Mouse (Mus musculus): Measurements from ENCODE around the gene Clta. TPM values are rescaled to one million over a fixed set of nuclear protein-coding genes. Genes with fewer than 3 reads are reported as not detected.

The Clta gene
- total RNA-seq, 1 experiment from 2014 or later: 367 TPM

DNA sequence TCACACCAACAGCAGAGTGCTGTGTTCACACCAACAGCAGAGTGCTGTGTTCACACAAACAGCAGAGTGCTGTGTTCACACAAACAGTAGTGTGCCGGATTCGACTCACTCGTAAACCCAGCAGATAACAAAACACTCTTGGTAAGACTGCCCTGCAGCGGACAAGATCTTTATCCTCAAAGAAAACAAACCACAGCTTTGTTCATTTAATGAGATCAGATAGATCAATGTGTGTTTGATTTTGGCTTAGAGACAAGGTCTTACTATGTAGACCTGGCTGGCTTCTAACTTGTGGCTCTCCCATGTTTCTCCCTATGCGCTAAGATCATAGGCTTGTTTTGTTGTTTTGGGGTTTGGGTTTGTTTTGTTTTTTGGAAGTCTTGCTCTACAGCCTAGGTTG, 41.8 kb downstream of the Clta start:
- ATAC-seq (replicated peaks in 1 of 2; ENCODE audit: insufficient read depth in 1 of 2, low FRiP score in 2 of 2, low TSS enrichment in 1 of 2, low read depth in 1 of 2, poor library complexity in 2 of 2, severe bottlenecking in 2 of 2): no peak

DNA sequence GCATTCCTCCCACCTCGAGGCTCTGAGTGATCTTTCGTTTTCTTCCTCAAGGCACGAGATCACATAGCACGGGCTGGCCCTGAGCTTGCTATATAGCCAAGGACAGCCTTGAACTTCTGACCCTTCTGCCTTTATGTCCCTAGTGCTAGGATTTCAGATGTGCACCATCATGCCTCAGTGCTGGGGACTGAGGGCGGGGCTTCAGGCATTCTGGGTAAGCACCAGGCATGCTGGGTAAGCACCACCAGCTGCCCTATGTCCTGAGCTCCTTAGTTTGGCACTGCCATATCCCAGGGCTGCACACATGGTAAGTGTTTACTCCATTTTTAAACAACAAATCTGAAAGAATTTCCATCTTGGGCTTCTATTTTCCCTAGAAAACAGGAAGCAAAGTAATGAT, 45.6 kb downstream of the Clta start:
- no peak for ATAC-seq (replicated peaks in 1 of 2; ENCODE audit: insufficient read depth in 1 of 2, low FRiP score in 2 of 2, low TSS enrichment in 1 of 2, low read depth in 1 of 2, poor library complexity in 2 of 2, severe bottlenecking in 2 of 2)

DNA sequence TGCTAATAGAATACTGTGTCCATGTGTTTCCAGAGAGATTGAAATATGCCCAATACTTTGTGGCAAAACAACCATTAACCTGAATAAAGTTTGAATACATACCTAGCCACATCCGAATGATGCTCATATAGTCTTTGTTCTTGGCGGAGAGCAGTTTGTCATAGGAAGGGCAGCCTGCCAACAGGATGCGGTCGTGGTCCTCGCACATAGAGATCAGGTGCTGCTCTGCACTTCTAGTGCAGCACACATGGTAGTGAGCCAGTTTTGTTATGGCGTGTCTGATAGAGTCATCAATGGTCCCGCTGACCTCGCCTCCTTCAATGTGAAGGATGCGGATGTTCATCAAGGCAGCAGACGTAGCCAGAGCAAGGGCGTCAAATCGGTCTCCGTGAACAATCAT, 55.4 kb downstream of the Clta start:
- no peak for ATAC-seq (replicated peaks in 1 of 2; ENCODE audit: insufficient read depth in 1 of 2, low FRiP score in 2 of 2, low TSS enrichment in 1 of 2, low read depth in 1 of 2, poor library complexity in 2 of 2, severe bottlenecking in 2 of 2)

DNA sequence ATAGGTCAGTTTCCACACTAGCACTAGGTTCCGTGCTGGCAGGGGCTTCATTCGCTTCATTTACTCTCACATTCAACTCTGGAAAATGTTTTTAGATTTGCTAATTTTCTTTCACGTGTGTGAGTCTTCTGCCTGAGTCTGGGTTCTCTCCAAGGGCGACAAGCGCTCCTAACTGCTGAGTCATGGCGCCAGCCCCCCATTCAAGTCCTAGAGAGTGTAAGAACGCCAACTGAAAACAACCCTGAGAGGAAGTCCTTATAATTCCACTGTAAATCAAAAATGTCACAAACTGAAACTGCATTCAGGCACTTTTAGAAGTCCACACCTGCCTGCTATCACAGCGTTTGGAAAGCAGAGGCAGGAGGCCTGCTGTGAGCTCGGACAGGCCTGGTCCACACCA, 57.8 kb downstream of the Clta start:
- peak; percentile 66 to 72 for ATAC-seq (replicated peaks in 1 of 2; ENCODE audit: insufficient read depth in 1 of 2, low FRiP score in 2 of 2, low TSS enrichment in 1 of 2, low read depth in 1 of 2, poor library complexity in 2 of 2, severe bottlenecking in 2 of 2)

DNA sequence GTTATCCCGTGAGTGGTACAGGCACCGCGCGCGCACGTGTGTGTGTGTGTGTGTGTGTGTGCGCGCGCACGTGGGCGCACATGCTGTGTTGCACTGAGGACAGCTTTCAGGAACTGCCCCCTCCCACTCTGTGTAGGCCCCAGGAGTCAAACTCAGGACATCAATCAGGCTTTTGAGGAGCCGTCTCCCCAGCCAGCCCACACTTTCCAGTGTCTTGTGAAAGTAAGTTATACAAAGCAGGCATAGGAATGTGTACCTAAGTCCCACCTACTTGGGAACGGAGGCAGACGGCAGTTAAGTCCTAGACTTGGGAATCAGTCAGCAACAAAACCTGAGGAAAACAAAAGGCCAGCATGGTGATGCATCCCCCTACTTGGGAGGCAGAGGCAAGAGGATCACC, 58.6 kb downstream of the Clta start:
- ATAC-seq (replicated peaks in 1 of 2; ENCODE audit: insufficient read depth in 1 of 2, low FRiP score in 2 of 2, low TSS enrichment in 1 of 2, low read depth in 1 of 2, poor library complexity in 2 of 2, severe bottlenecking in 2 of 2): 0 out of 4 replicates have a peak, but pooled peaks of 1 of the 2 experiments have one; percentile 8

DNA sequence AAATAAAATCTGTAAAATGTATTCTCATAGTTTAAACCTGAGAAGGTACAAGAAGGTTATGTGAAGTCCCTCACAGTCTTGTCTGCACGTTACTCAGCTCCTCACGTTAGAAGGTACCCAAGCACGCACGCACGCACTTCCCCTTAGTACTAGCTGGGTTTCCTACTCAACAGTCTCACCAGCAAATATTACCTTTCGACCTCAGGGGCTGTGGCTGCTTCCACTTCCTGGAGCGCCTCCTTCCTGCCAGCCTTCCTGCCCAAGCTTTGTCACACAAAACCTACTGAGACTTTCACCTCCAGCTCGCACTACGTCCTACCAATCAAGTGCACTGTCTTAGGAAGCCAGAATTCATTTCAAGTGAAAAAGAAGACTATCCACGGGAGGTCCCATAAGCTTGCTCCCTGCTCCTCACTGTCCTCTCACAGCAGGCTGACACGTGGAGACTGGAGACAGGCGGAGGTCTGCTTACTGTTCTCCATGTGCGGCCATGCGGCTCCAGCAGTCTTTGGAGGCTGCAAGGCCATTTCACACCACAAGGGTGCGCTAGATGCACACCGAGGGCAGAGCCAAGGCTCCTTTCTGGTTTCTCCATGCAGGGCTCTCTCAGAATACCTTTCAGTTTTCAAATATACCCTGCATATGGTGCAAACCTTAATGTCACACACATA, 61.2 kb downstream of the Clta start:
- ATAC-seq (replicated peaks in 1 of 2; ENCODE audit: insufficient read depth in 1 of 2, low FRiP score in 2 of 2, low TSS enrichment in 1 of 2, low read depth in 1 of 2, poor library complexity in 2 of 2, severe bottlenecking in 2 of 2): peak; percentile 84 to 89

DNA sequence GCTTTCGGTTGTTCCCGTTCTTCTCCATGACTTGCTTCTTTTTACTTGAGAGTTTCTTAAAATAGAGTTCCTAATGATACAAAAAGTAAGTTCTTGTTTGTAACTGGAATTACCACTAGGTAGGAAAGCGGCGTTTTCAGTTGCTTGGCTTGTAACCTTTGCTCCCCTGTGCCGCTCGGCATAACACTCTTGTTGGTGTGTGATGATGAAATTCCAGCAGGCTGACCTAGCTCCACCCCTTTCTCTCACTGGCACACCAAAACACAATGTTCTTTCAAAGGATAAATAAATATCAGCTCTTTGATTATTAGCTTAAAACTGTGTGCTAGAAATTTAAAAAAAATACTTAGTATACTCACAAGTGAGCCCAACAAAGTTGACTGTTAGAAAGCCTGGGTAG, 62.6 kb downstream of the Clta start:
- no peak for ATAC-seq (replicated peaks in 1 of 2; ENCODE audit: insufficient read depth in 1 of 2, low FRiP score in 2 of 2, low TSS enrichment in 1 of 2, low read depth in 1 of 2, poor library complexity in 2 of 2, severe bottlenecking in 2 of 2)

DNA sequence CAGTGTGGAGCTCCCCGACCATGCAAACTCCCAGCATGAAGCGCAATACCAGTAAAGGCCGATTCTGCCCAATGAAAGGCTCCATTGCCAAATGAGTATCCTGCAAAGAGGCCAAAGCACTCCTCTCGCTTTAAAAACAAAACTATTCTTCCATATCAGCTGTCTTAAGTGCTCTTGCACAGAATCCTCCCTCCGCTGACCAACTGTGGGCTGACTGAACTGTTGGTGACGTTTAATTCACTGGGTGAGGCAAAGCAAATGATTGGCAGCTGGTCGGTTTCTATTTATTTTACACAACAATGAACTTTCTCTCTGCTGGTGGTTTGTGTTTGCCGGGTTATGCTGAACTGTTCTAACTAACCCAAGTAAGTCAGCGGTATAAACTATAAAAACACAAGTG, 64.5 kb downstream of the Clta start:
- no peak for ATAC-seq (replicated peaks in 1 of 2; ENCODE audit: insufficient read depth in 1 of 2, low FRiP score in 2 of 2, low TSS enrichment in 1 of 2, low read depth in 1 of 2, poor library complexity in 2 of 2, severe bottlenecking in 2 of 2)

DNA sequence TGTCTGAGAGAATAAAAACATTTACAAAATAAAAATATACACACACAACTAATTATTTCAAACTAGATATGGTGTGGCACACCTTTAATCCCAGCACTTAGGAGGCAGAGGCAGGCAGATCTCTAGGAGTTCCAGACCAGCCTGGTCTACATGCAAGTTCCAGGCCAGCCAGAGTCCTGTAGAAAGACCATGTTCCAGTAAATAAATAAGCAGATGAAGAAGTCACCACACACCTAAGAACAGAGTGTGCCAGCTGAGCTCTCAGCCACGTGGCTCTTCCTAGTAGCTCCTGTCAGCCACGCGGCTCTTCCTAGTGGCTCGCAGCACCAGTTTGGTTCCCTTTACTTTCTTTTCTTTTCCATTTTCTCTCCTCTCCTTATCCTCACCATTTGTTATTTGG, 65.2 kb downstream of the Clta start:
- ATAC-seq (replicated peaks in 1 of 2; ENCODE audit: insufficient read depth in 1 of 2, low FRiP score in 2 of 2, low TSS enrichment in 1 of 2, low read depth in 1 of 2, poor library complexity in 2 of 2, severe bottlenecking in 2 of 2): no peak

DNA sequence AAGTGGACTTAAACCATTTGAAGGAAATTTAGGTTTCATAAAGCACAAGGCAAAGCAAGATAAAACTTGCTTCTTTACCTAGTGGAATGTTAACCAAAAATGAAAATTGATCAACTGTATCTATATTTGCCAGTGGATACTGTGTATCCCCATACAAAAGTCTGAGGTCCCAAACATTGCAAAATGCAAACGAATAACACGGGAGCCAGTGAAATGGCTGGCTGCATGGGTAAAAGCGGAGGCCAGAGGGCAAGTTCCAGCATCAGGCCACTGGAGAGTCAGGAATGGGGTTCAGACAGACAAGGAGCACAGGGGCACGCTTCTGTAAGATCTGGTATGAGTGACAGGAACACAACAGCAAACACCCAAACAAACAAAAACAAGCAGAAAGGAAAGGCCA, 66.4 kb downstream of the Clta start:
- no peak for ATAC-seq (replicated peaks in 1 of 2; ENCODE audit: insufficient read depth in 1 of 2, low FRiP score in 2 of 2, low TSS enrichment in 1 of 2, low read depth in 1 of 2, poor library complexity in 2 of 2, severe bottlenecking in 2 of 2)

DNA sequence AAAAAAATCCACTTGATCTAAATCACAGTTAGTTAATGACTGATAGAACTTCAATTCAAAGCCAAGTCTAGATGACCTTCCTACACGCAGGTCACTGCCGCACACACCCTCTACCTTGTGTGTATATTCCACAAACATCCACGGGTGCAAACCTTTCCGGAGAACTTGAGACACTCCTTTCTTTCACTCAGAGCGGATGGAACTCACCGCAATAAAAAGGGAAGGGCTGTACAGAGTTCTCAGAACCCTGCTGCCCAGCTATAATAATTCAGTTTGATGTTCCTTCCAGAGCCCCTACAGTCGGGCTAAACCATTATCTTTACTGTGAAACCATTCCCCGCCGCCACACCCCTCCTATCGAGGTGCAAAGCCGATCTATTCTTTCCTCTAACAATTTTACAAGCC, 67.5 kb downstream of the Clta start:
- ATAC-seq (replicated peaks in 1 of 2; ENCODE audit: insufficient read depth in 1 of 2, low FRiP score in 2 of 2, low TSS enrichment in 1 of 2, low read depth in 1 of 2, poor library complexity in 2 of 2, severe bottlenecking in 2 of 2): peak; percentile 17 to 33; a peak in 3 of 4 replicates

DNA sequence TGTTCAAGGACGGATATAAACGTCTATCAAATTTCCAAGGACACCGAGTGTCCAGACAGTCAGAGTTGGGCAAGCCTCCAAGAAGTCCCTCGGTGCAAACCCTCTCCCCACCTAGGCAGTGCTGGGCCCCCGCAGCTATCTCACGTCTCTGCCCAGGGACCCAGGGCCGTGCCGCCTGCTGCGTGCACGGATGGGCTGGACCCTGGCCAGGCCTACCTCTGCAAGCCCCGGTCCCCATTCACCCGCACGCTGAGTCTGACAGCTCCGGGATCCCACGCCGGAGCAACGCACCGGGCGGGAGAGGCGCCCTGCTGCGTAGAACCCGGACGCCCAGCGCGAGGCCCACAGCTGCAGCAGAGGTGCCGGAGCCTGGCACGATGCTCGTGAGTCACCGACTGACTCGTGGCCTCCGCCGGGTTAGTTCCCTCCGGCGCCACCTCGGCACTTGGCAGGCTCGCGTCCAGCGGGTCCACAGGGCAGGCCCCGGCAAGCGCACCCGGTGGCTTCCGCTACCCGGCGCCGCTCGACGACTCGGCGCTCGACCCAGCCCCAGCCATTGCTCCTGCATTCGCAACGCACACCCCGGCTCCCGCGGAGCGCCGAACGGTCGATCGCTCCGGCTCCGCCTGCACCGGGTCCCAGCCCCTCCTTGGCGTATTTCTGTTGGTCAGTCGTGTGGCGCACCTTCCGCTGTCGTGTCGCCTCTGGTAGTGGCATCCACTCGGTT, 68.1 kb downstream of the Clta start:
- peak; percentile 91 to 94 for ATAC-seq (replicated peaks in 1 of 2; ENCODE audit: insufficient read depth in 1 of 2, low FRiP score in 2 of 2, low TSS enrichment in 1 of 2, low read depth in 1 of 2, poor library complexity in 2 of 2, severe bottlenecking in 2 of 2)

DNA sequence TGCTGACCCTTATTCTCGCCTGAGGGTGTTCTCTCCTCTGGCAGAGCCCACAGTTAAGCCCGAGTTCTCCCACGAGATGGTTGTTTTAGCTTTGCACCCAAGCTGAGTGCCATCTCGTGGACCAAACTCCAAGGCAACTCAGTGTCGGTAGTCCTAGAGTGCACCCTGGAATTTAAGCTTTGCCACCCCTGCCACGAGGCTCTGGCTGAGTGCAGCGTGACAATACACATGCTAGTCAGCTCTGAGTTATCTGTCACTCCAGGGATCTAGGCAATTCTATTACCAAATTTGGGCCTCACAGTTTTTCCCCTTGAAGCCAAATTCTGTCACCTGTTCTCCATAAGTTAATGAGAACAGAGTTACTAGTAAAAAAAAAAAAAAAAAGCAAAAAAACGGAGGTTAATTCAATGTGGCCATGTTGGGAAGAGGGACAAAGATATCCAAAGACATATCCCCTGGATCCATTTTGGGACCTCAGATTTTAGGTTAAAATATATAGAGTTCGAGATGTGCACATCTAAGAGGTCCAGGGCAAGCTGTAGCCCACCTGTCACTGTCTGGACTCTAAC, 68.7 kb downstream of the Clta start:
- peak; percentile 60 to 66 for ATAC-seq (replicated peaks in 1 of 2; ENCODE audit: insufficient read depth in 1 of 2, low FRiP score in 2 of 2, low TSS enrichment in 1 of 2, low read depth in 1 of 2, poor library complexity in 2 of 2, severe bottlenecking in 2 of 2)

DNA sequence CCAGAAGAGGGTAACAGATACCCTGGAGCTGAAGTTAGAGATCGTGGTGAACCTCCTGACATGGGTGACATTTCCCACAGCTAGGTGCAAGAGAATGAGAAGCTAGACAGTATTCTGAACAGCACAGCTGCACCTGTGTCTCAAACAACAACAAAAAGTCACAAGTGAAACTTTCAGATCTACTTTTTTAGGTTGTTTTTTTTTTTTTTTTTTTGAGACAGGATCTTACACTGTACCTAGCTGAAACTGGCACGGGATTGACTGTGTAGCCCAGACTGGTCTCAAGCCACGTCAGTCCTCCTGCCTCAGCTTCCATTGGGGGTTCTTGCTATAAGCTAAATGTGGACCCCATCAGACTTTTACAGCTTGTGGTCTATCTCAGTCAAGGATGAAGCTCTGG, 69.5 kb downstream of the Clta start:
- no peak for ATAC-seq (replicated peaks in 1 of 2; ENCODE audit: insufficient read depth in 1 of 2, low FRiP score in 2 of 2, low TSS enrichment in 1 of 2, low read depth in 1 of 2, poor library complexity in 2 of 2, severe bottlenecking in 2 of 2)

DNA sequence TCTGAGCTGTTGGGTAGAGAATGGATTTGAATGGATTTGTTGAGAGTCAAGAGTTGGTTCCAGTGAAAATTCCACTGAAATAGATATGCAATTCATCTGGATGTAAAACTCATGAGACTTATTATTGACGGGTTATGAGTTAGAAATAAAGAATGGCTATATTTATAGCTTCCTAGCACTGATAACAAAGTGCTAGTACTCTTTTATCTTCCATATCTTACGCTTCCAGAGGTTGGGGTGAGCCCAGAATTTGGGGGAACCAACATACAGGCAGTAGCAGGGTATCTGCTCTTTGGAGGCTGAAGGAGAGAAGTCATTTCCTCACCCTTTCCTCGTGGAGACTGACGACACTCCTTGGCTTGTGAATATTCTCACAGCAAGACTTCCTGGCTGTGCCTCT, 70.2 kb downstream of the Clta start:
- no peak for ATAC-seq (replicated peaks in 1 of 2; ENCODE audit: insufficient read depth in 1 of 2, low FRiP score in 2 of 2, low TSS enrichment in 1 of 2, low read depth in 1 of 2, poor library complexity in 2 of 2, severe bottlenecking in 2 of 2)

DNA sequence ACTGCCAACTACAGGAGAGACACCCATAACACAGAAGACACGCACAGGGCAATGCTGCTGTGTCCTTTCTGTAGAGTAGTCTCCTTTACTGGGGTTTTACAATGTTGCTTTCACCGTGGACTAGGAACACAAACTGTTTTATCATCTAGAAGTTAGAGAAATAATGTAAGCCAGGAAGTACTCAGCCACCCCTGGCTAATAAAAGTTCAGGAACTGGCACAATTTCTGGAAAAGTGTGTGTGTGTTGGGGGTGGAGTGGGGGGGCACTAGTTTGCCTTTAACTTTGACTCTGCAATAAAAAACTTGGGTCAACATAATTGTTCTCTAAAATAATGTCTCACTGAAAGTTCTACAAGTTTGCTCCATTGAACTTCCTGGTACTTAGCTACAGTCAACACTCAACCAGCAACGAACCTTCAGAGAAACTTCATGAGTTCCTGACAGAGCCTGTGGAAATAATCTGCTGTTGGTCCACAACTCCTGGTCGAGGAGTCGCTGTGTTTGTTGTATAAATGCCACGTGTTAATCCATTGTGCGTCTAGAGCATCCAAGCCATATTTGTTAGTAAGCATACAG, 74.2 kb downstream of the Clta start:
- ATAC-seq (replicated peaks in 1 of 2; ENCODE audit: insufficient read depth in 1 of 2, low FRiP score in 2 of 2, low TSS enrichment in 1 of 2, low read depth in 1 of 2, poor library complexity in 2 of 2, severe bottlenecking in 2 of 2): no peak
